Mouse (Mus musculus): ENCODE measurements at regions not wholly inside any gene's neighbourhood (a gene's known extent, or its start where the extent isn't known, plus 50 kb on each side); places are given as distances from the start of the nearest gene placed in this dataset.
"Not testable (repeated sequence)": the region's sequence is repeated elsewhere in the genome, so short reads cannot be mapped to it uniquely, and the experiment has no call there.

DNA sequence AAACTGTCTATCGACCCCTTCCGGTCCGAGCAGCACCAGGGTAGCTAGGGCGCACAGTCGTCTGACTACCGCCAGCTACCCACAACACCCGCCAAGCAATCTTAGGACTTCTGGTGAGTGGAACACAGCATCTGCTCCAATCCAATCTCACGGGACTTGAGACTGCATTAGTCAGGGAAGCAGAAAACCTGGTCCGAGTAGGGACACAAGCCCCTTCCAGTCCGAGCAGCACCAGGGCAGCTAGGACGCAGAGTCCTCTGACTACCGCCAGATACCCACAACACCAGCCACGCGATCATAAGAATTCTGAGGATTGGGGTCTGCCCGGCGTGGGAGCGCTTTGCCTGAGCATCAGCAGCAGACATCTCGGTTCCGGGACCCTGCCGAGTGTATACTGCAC is 79.6 kb downstream of the Gm10715 start:
- H3K4me1 ChIP-seq; H3K27ac ChIP-seq; H3K4me3 ChIP-seq; DNase-seq (ENCODE audit: low spot score); H3K27me3 ChIP-seq (ENCODE audit: insufficient read depth, poor library complexity, severe bottlenecking); H3K36me3 ChIP-seq: not testable (repeated sequence)
- WGBS = 87% methylated on average over 20 of the region's 20 CpGs
- H3K9me3 ChIP-seq = peaks cover 16% of the 10 kb centered on the region

DNA sequence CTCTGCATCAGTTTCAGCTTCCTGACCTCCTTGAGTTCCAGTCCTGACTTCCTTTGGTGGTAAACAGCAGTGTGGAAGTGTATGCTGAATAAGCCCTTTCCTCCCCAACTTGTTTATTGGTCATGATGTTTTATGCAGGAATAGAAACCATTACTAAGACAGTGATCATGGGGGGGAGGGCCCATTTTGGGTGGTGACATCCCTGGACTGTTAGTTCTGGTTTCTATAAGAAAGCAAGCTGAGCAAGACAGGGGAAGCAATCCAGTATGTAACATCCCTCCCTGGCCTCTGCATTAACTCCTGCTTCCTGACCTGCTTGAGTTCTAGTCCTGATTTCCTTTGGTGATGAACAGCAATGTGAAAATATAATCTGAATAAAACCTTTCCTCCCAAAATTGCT is 124.5 kb downstream of the Gm10715 start:
- Histone ChIP-seq H3K4me3 (no peak overlapping the region), H3K9me3 (peaks cover 61% of the 10 kb centered on the region), H3K36me3 (no peaks in the 10 kb centered on the region), H3K27ac (no peak overlapping the region), H3K4me1 (no peaks in the 10 kb centered on the region), H3K27me3 (ENCODE audit: insufficient read depth, poor library complexity, severe bottlenecking) (no peaks in the 10 kb centered on the region)
- peak; percentile 51 for DNase-seq (ENCODE audit: low spot score)

DNA sequence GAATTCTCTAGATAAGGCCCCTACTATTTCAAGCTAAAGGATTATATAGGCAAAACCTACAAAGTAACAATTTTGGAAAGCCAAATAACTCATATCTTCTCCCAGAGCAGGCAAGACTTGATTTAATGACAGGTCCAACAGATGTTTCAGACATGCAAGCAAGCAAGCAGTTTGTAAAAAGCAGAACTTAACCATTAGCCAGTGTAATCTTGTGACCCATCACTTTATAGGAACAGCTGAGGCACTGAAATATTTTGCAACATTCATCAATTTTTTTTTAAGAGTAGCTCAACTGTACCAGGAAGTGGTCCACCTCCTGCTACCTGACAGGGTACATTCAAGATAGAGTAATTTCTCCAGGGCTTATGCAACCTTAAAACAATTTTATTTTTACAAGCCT is 147.7 kb downstream of the Gm10715 start:
- no peak for DNase-seq (ENCODE audit: low spot score)
- Histone ChIP-seq H3K27ac (no peak overlapping the region), H3K9me3 (peaks cover 19% of the 10 kb centered on the region), H3K4me3 (no peak overlapping the region), H3K4me1 (no peaks in the 10 kb centered on the region), H3K27me3 (ENCODE audit: insufficient read depth, poor library complexity, severe bottlenecking) (no peaks in the 10 kb centered on the region), H3K36me3 (no peaks in the 10 kb centered on the region)

DNA sequence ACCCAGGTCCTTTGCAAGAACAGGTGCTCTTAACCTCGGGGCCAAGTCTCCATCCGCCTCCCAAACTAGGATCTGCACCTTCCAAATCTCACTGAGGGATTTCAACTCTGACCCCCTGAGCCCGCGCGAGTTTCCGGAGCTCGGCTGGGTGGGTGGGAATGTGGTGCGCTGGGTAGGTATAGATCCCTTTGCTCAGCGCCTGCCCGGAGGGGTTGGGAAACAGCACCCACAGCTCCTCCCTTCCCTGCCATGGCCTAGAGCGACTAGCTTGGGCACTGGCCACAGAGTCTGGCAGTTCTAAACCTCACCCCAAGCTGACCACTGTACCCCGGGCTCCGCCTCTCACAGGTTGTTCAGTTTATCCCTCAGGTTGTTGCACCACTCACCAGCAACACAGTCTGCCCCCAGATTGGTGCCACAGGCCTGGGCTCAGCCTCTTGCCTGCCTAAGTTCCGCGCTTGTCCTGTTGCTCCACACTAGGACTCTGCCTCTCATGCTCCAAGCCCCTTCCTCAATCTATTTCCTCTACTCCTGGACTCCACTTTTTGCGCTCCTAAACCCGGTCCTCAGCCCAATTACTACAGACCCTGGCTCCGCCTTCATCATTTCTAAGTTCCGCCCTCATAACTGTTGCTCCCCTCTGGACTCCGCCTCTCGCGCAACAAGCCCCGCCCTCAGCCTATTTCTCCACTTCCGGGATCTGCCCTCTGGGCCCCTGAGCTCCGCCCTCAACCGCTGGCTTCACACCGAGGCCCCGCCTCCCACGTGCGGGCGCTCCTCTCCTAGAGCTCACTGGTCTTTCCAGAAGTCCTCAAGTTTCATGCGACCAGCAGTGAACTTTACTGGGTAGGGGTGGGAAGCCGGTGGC is 135.6 kb upstream of the Alkbh8 start:
- Histone ChIP-seq H3K36me3 (no peaks in the 10 kb centered on the region), H3K4me3 (peak overlapping the region; percentile 25), H3K27me3 (ENCODE audit: insufficient read depth, poor library complexity, severe bottlenecking) (no peaks in the 10 kb centered on the region), H3K9me3 (peaks cover 15% of the 10 kb centered on the region), H3K27ac (no peak overlapping the region), H3K4me1 (no peaks in the 10 kb centered on the region)
- peak; percentile 77 for DNase-seq (ENCODE audit: low spot score)
- WGBS = 21% methylated on average over 33 of the region's 33 CpGs

DNA sequence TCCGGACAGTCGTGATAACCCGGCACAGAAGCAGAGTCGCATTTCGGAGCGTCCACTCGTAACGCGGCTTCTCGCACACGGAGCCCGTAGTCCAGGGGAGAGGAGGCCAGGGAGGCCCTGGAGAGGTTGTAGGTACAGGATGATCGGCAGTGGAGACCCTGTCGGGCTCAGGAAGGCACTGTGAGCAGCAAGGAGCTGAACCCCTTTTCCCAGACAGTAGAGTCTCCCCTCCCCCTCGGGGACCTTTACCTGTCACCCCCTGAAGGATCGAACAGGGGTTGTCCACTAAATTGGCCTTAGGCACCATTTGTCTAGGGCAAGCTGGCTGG is 135.0 kb upstream of the Alkbh8 start:
- not testable (repeated sequence) for H3K4me1 ChIP-seq; DNase-seq (ENCODE audit: low spot score); H3K27ac ChIP-seq; H3K36me3 ChIP-seq; H3K27me3 ChIP-seq (ENCODE audit: insufficient read depth, poor library complexity, severe bottlenecking)
- peak overlapping the region; percentile 25 for H3K4me3 ChIP-seq
- WGBS = 51% methylated on average over 16 of the region's 16 CpGs
- H3K9me3 ChIP-seq = peaks cover 15% of the 10 kb centered on the region

DNA sequence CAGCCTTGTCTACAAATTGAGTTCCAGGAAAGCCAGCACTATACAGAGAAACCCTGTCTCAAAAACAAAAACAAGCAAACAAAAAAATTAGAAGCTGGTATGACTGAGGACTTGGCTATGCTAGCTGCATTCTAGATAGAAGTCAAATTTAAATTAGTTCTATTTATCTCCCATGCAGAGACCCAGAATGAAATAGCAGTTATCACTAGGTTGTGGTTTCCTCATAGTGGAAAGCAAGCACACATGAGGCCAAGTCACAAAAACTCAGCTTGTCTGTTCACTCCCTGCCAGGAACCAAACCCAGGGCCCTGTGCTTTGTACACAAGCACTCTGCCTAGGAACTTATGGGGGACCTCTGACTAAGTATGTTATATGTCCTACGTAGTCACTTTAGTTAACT is 126.8 kb upstream of the Alkbh8 start:
- 76% methylated on average over 1 of the region's 1 CpGs for WGBS
- not testable (repeated sequence) for H3K36me3 ChIP-seq; H3K9me3 ChIP-seq; H3K4me1 ChIP-seq; H3K27ac ChIP-seq; DNase-seq (ENCODE audit: low spot score); H3K4me3 ChIP-seq; H3K27me3 ChIP-seq (ENCODE audit: insufficient read depth, poor library complexity, severe bottlenecking)

DNA sequence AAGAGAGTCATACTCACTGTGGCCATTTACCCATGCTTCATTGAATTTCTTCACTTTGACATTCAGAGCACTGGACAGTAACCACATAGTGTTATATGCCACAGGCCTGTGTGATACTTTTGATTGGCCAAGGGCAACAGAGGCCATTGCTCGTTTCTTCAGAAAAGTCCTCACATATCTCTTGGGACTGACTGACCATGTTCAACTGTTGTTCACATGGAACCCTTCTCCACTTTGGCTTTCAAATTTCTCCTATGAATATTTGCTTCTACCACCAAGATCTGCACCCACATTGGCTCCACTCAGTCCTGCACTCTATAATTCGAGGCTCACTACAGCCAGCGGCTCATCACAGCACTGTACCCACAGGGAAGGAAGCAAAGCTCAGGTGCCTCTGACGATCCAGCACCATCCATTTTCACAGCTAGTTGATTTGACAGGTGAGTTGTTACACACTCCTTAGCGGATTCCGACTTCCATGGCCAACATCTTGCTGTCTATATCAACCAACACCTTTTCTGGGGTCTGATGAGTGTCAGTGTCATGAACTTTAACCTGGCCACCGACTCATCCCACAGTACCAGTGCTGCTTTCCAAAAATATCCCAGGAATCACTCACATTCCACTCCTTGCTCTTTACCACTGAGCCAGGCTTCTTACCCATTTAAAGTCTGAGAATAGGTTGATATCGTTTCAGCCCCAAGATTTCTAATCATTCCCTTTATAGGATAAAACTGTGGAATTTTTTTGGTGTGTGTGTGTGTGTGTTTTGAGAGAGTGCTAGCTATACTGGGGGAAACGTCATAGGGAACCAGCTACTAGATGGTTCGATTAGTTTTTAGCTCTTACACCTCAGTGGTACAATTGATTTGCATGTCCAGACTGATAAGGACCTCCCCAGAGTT is 76.3 kb upstream of the Alkbh8 start:
- WGBS = 51% methylated on average over 10 of the region's 10 CpGs
- peak; percentile 100 for DNase-seq (ENCODE audit: low spot score)
- H3K27ac ChIP-seq = no peak overlapping the region
- H3K4me1 ChIP-seq = no peaks in the 10 kb centered on the region
- H3K9me3 ChIP-seq = peaks cover 46% of the 10 kb centered on the region
- no peaks in the 10 kb centered on the region for H3K36me3 ChIP-seq
- H3K4me3 ChIP-seq = no peak overlapping the region
- H3K27me3 ChIP-seq (ENCODE audit: insufficient read depth, poor library complexity, severe bottlenecking) = no peaks in the 10 kb centered on the region

DNA sequence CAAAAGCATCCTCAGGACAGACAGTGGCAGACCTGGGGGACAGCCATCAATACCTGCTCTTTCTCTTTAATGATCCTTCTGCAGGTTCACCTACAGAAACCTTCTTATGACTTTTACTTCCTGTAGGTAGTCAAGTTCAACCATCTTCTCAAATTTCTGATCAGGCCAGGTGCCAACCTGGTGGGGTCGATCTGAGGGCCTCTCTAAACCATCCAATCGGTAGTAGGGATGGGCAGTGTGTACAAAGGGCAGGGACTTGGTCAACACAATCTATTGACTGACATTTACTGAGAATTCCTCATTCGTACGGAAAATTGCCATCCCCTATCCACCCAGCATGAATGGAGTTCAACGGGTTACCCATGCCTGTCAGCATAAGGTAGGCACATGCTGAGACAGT is 74.8 kb upstream of the Alkbh8 start:
- WGBS = 69% methylated on average over 5 of the region's 5 CpGs
- H3K27ac ChIP-seq = no peak overlapping the region
- peaks cover 46% of the 10 kb centered on the region for H3K9me3 ChIP-seq
- H3K27me3 ChIP-seq (ENCODE audit: insufficient read depth, poor library complexity, severe bottlenecking) = no peaks in the 10 kb centered on the region
- no peaks in the 10 kb centered on the region for H3K36me3 ChIP-seq
- H3K4me1 ChIP-seq = no peaks in the 10 kb centered on the region
- no peak overlapping the region for H3K4me3 ChIP-seq
- no peak for DNase-seq (ENCODE audit: low spot score)

DNA sequence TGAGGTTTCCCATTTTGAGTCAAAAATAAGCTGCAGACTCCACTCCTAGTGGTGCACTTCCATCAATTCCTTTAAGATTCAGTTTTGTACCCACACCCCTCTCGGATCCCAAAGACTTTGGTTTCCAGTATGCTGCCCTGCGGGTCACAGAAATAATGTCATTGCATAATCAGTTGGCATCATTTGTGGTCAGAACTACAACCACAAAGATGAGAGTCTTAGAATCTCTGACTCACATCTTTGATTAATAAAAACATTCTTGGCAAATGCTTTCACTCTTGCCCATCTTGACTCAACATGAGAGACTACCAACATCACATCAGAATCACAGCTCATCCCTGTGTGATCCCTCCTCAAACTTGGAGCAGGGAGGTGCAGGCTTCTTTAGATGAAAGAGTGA is 74.1 kb upstream of the Alkbh8 start:
- no peak for DNase-seq (ENCODE audit: low spot score)
- Histone ChIP-seq H3K27me3 (ENCODE audit: insufficient read depth, poor library complexity, severe bottlenecking) (no peaks in the 10 kb centered on the region), H3K9me3 (peaks cover 46% of the 10 kb centered on the region), H3K4me3 (no peak overlapping the region), H3K27ac (no peak overlapping the region), H3K4me1 (no peaks in the 10 kb centered on the region), H3K36me3 (no peaks in the 10 kb centered on the region)
- WGBS = 74% methylated on average over 2 of the region's 2 CpGs

DNA sequence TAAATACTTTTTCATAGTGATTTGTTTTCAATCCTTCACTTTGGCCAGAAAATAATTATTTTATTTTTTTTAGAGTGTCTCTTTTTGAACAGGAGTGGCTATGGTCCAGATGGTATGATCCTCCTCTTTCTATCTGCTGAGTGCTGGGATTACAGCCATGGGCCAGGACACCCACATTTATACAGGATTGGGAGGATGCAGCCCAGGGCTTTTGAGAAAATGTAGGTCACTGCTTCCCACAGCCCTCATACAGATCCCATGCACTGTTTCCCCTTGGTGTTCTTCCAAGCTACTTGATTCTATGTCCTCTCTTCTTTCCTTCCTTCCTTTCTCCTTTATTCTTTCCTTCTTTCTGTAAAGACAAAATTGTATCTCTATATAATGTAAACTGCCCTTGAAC is 70.5 kb upstream of the Alkbh8 start:
- Histone ChIP-seq H3K27me3 (ENCODE audit: insufficient read depth, poor library complexity, severe bottlenecking) (no peaks in the 10 kb centered on the region), H3K4me3 (no peak overlapping the region), H3K9me3 (peaks cover 35% of the 10 kb centered on the region), H3K36me3 (no peaks in the 10 kb centered on the region), H3K4me1 (no peaks in the 10 kb centered on the region), H3K27ac (no peak overlapping the region)
- no peak for DNase-seq (ENCODE audit: low spot score)

DNA sequence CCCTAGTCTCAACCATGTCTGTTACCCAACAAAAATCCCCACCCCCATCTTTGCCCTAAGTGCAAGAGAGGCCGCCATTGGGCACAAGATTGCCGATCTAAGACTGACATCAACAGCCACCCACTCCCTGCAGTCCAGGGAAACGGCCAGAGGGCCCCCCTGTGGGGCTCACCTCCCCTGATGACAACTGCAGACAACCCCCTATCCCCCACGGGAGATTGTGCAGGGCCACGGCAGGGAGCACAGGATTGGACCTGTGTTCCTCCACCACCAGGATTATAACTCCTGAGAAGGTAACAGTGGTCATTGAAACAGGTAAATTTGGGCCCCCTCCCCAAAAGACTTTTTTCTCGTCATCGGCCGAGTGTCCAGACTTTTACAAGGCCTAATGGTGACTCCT is 54.4 kb upstream of the Alkbh8 start:
- peaks cover 13% of the 10 kb centered on the region for H3K9me3 ChIP-seq
- H3K36me3 ChIP-seq; H3K4me1 ChIP-seq; H3K27me3 ChIP-seq (ENCODE audit: insufficient read depth, poor library complexity, severe bottlenecking); H3K27ac ChIP-seq; H3K4me3 ChIP-seq; DNase-seq (ENCODE audit: low spot score): not testable (repeated sequence)
- 76% methylated on average over 8 of the region's 8 CpGs for WGBS

DNA sequence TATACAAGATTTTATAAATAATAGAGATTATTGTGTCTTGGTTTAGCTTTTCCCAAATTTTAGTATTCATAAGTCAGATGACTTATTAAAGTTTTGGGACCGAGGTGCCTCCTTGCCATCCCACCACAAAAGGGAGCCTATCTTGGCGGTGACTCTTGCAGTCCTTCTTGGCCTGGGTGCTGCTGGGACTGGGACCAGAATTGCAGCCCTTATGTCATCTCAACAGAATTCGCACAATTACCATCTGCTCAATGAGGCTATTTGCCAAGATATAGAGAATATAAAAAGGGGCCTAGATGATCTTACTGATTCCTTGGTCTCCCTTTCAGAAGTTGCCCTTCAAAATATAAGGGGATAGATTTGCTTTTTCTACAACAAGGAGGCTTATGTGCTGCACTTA is 53.0 kb upstream of the Alkbh8 start:
- WGBS = 86% methylated on average over 3 of the region's 3 CpGs
- H3K4me3 ChIP-seq, H3K9me3 ChIP-seq: not testable (repeated sequence)

DNA sequence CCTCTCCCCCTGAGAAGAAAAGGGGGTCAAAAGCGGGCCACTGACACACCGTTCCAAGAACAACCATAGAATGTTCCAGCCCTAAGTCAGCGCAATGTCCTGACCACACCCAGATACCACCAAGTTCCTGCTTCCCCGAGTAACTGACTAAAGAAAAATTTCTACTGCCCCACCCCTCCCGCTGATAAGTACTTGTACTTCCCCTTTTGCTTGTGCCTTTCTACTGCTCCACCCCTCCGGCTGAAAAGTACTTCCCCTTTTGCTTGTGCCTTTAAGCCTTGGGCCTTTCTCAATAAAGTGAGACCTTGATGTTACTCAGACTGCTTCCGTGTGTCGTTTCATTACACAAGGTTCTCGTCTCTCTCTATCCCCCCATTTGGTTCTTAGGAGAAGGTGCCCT is 51.6 kb upstream of the Alkbh8 start:
- not testable (repeated sequence) for DNase-seq (ENCODE audit: low spot score); H3K9me3 ChIP-seq; H3K4me3 ChIP-seq; H3K27ac ChIP-seq; H3K4me1 ChIP-seq; H3K27me3 ChIP-seq (ENCODE audit: insufficient read depth, poor library complexity, severe bottlenecking); H3K36me3 ChIP-seq
- 79% methylated on average over 9 of the region's 9 CpGs for WGBS

More for the DNA sequence above, 53.0 kb upstream of the Alkbh8 start:
- H3K4me1 ChIP-seq; H3K36me3 ChIP-seq; H3K27me3 ChIP-seq (ENCODE audit: insufficient read depth, poor library complexity, severe bottlenecking); H3K27ac ChIP-seq; DNase-seq (ENCODE audit: low spot score): not testable (repeated sequence)

Measured in heart, embryonic 10.5 days (tissue).